Mouse (Mus musculus) stomach, postnatal 0 days (tissue): ENCODE data around the gene Imp3.

Experiments used
- CTCF ChIP-seq: IDR thresholded peaks from 2 replicates; pipeline ENCODE4 v1.5.1; 2016; ENCODE audit warnings: antibody characterized with exemption, low read depth, mild to moderate bottlenecking, moderate library complexity
- EP300 ChIP-seq: optimal IDR thresholded peaks from 2 replicates; pipeline ENCODE3; 2016; ENCODE audit warnings: antibody characterized with exemption

- no peak for TF ChIP-seq EP300
- TF ChIP-seq CTCF, result no peak
These were observed 24.3 kb downstream of the Imp3 start for GRCm38 (mm10) chr9:56961591-56961990.
